Mouse (Mus musculus) hematopoietic stem cell, adult 5-6 weeks (primary cell): ENCODE measurements at regions not wholly inside any gene's neighbourhood (a gene's known extent, or its start where the extent isn't known, plus 50 kb on each side); places are given as distances from the start of the nearest gene placed in this dataset.
"Not testable (repeated sequence)": the region's sequence is repeated elsewhere in the genome, so short reads cannot be mapped to it uniquely, and the experiment has no call there.

Source experiments
- ATAC-seq, 2 experiments: fragments of 125-278 bp in 1 of 2; replicated peaks in 1 of 2; 2 replicates each; pipeline ENCODE4 v1.8.0; 2016 to 2017; ENCODE audit warnings: inconsistent platforms in 2 of 2, mild to moderate bottlenecking in 2 of 2, moderate number of reproducible peaks in 2 of 2, low read depth in 1 of 2, moderate TSS enrichment in 1 of 2; ENCODE audit not compliant: low FRiP score in 2 of 2, poor library complexity in 2 of 2, severe bottlenecking in 2 of 2, insufficient read depth in 1 of 2, low TSS enrichment in 1 of 2

GRCm38 (mm10) chr10:117500457-117501108 lies 120.8 kb upstream of the Cpsf6 start:
- ATAC-seq: no peak

- ATAC-seq: no peak
These were observed 120.1 kb upstream of the Cpsf6 start for GRCm38 (mm10) chr10:117499864-117500453.

GRCm38 (mm10) chr10:117499177-117499863 lies 119.5 kb upstream of the Cpsf6 start:
- no peak for ATAC-seq

GRCm38 (mm10) chr10:117498497-117498896 lies 118.7 kb upstream of the Cpsf6 start:
- no peak for ATAC-seq

- ATAC-seq: no peak
These were observed 117.9 kb upstream of the Cpsf6 start for GRCm38 (mm10) chr10:117497565-117498256.

- not testable (repeated sequence) for ATAC-seq
These were observed 117.3 kb upstream of the Cpsf6 start for GRCm38 (mm10) chr10:117497082-117497481.

- no peak for ATAC-seq
These were observed 116.5 kb upstream of the Cpsf6 start for GRCm38 (mm10) chr10:117496064-117497011.

GRCm38 (mm10) chr10:117494171-117494701 lies 114.4 kb upstream of the Cpsf6 start:
- ATAC-seq: no peak; a peak in 1 of 4 replicates

GRCm38 (mm10) chr10:117493824-117494121 lies 114.0 kb upstream of the Cpsf6 start:
- ATAC-seq: no peak

GRCm38 (mm10) chr10:117493091-117493823 lies 113.4 kb upstream of the Cpsf6 start:
- ATAC-seq: no peak

GRCm38 (mm10) chr10:117492391-117492990 lies 112.7 kb upstream of the Cpsf6 start:
- no peak for ATAC-seq

- ATAC-seq: no peak
These were observed 111.9 kb upstream of the Cpsf6 start for GRCm38 (mm10) chr10:117491711-117492110.

GRCm38 (mm10) chr10:117490851-117491595 lies 111.2 kb upstream of the Cpsf6 start:
- ATAC-seq: no peak

GRCm38 (mm10) chr10:117483091-117483600 lies 103.3 kb upstream of the Cpsf6 start:
- ATAC-seq: no peak

- ATAC-seq: no peak
These were observed 102.5 kb upstream of the Cpsf6 start for GRCm38 (mm10) chr10:117482361-117482760.
